Mouse (Mus musculus) right cerebral cortex, postnatal 14 days (tissue): ENCODE results near the gene Rad51b.

ENCODE experiments used
- DNase-seq: peaks from one replicate; pipeline ENCODE4 v3.0.0; 2022

Gene Rad51b

GRCm38 (mm10) chr12:79813566-79814305 is 516.7 kb downstream of the Rad51b start:
- no peak for DNase-seq

- DNase-seq, result no peak
These were observed 517.4 kb downstream of the Rad51b start for GRCm38 (mm10) chr12:79814312-79815091.

- no peak for DNase-seq
These were observed 519.2 kb downstream of the Rad51b start for GRCm38 (mm10) chr12:79816241-79816640.

- no peak for DNase-seq
These were observed 523.3 kb downstream of the Rad51b start for GRCm38 (mm10) chr12:79820228-79820958.

GRCm38 (mm10) chr12:79821901-79822300 is 524.8 kb downstream of the Rad51b start:
- no peak for DNase-seq

- DNase-seq, result no peak
These were observed 525.3 kb downstream of the Rad51b start for GRCm38 (mm10) chr12:79822401-79822800.

- DNase-seq, result no peak
These were observed 528.8 kb downstream of the Rad51b start for GRCm38 (mm10) chr12:79825922-79826321.

- no peak for DNase-seq
These were observed 530.2 kb downstream of the Rad51b start for GRCm38 (mm10) chr12:79827233-79827692.

- no peak for DNase-seq
These were observed 530.7 kb downstream of the Rad51b start for GRCm38 (mm10) chr12:79827735-79828134.

GRCm38 (mm10) chr12:79830686-79831085 is 533.6 kb downstream of the Rad51b start:
- no peak for DNase-seq

- DNase-seq, result no peak
These were observed 535.5 kb downstream of the Rad51b start for GRCm38 (mm10) chr12:79832611-79833010.

GRCm38 (mm10) chr12:79835521-79835920 is 538.4 kb downstream of the Rad51b start:
- no peak for DNase-seq

GRCm38 (mm10) chr12:79838181-79838961 is 541.3 kb downstream of the Rad51b start:
- no peak for DNase-seq

GRCm38 (mm10) chr12:79839096-79839941 is 542.2 kb downstream of the Rad51b start:
- no peak for DNase-seq

- no peak for DNase-seq
These were observed 543.4 kb downstream of the Rad51b start for GRCm38 (mm10) chr12:79840465-79840864.

GRCm38 (mm10) chr12:79841248-79841647 is 544.2 kb downstream of the Rad51b start:
- DNase-seq, result no peak

- no peak for DNase-seq
These were observed 545.2 kb downstream of the Rad51b start for GRCm38 (mm10) chr12:79842319-79842718.

- no peak for DNase-seq
These were observed 545.9 kb downstream of the Rad51b start for GRCm38 (mm10) chr12:79843002-79843401.

- DNase-seq, result no peak
These were observed 546.4 kb downstream of the Rad51b start for GRCm38 (mm10) chr12:79843496-79843895.

GRCm38 (mm10) chr12:79846247-79847151 is 549.4 kb downstream of the Rad51b start:
- DNase-seq, result no peak
